Mouse (Mus musculus): ENCODE data around the gene Tbc1d30. TPM values are rescaled to one million over a fixed set of nuclear protein-coding genes. Genes with fewer than 3 reads are reported as not detected.
A peak's percentile ranks its signal among the peaks of the same experiment; 100 is the strongest.

Gene Tbc1d30
- polyA plus RNA-seq, 1 experiment: not detected

DNA sequence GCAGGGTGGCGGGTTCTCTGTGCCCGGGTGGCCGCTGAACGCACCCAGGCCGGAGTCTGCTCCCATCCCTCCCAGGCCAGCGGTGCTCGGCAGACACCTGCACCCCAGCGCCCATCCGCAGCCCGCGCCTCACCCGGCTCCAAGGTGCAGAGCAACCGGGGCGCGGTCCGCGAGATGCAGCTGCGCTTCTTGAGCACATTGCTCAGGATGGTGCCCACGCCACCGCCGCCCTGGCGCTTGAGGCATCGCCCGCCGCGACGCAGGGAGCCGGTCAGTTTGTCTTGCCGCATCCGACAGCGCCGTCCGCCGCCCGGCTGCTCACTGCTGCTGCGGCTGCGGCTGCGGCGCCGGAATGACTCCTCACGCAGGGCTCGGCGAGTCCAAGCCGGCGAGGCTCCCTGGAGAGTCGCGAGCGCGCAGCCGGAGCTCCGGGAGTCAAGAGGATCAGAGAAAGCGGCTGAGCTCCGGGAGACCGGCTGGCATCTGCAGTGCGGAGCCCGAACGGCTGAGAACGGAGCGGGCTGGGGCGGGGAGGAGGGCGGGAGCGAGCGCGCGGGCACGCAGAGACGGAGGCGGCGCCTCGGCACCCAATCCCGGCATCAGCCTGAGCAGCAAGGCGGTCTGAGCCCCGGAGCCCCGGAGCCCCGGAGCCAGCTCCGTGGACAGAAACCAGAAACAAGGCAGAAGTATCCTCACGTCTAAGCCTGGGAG, 40.4 kb downstream of the Tbc1d30 start:
- Histone ChIP-seq H3K4me3 (ENCODE audit: insufficient read depth, low read depth, low read length) (peak overlapping the region; percentile 75), H3K4me1 (ENCODE audit: control insufficient read depth, insufficient read depth, low read length) (peaks cover 17% of the 10 kb centered on the region), H3K27ac (ENCODE audit: insufficient read depth, low read depth, low read length) (peak overlapping the region; percentile 95)
- WGBS: under 1% methylated on average over 77 of the region's 77 CpGs
- TF ChIP-seq CTCF (IDR thresholded peaks at IDR 0.05; ENCODE audit: insufficient read depth, low read depth, low read length) (no peak), POLR2A (IDR thresholded peaks at IDR 0.05; ENCODE audit: insufficient read depth, low read depth, low read length) (peak; percentile 91)

DNA sequence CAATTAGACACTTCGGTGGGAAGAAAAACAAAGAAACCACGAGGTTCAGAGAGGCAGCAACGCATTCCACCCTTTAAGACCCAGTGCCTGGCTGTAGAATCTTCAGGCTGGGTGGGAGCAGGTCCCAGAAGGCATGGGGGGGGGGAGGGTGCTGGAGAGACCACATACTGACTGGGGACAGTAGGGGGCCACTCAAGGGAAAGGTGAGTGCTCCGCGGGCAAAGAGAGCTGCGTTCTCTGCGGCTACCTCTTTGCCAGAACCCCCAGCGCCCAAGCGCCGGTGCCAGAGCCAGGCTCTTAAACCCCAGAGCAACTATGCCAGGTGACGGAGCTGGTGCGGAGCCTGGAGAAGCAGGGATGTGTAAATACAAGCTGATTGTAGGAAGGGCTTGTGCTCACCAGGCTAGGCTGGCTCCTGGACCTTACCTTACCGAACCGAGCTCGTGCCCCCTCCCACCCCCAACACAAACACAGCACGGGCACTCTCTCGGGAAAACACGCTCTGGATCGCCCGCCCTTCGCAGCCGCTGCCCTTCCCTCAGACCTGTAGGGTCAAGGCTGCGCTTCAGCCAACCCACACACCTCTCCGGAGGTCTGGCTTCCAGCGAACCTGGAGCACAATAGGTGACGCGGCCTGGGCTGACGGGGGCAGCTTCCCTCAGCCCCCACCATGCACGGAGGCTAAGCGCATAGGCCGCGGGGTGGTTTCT, 41.1 kb downstream of the Tbc1d30 start:
- WGBS: 1% methylated on average over 32 of the region's 32 CpGs
- H3K4me3 ChIP-seq (ENCODE audit: insufficient read depth, low read depth, low read length): peak overlapping the region; percentile 75
- peak overlapping the region; percentile 95 for H3K27ac ChIP-seq (ENCODE audit: insufficient read depth, low read depth, low read length)
- H3K4me1 ChIP-seq (ENCODE audit: control insufficient read depth, insufficient read depth, low read length): peaks cover 12% of the 10 kb centered on the region
- TF ChIP-seq CTCF (IDR thresholded peaks at IDR 0.05; ENCODE audit: insufficient read depth, low read depth, low read length): no peak
- no peak for TF ChIP-seq POLR2A (IDR thresholded peaks at IDR 0.05; ENCODE audit: insufficient read depth, low read depth, low read length)

DNA sequence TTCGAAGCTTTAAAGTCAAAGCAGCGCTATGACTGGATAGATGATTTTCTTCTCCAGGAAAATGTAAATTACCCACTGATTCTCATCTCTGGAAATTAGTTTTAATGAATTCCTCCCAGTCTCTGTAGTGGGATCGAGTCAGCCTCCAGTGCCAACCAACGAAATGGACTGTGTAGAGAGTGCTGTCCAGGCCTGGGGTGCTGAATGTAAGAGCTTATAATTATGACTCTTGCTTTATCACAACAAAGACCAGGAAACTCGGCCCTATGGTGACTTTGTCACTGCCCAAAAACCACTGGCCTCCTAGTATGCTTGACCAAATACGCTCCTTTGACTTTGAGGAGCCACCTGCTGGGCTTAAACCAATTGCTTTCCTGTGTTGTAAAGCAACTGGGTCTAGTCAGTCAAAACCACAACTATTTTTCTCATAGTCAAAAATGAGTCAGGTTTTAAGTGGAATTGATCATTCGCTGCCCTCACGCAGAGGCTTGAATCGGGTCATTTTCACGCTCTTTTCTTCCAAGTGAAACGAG, 41.9 kb downstream of the Tbc1d30 start:
- TF ChIP-seq POLR2A (IDR thresholded peaks at IDR 0.05; ENCODE audit: insufficient read depth, low read depth, low read length) (no peak), CTCF (IDR thresholded peaks at IDR 0.05; ENCODE audit: insufficient read depth, low read depth, low read length) (no peak)
- 43% methylated on average over 11 of the region's 11 CpGs for WGBS
- H3K4me3 ChIP-seq (ENCODE audit: insufficient read depth, low read depth, low read length): no peak overlapping the region
- H3K27ac ChIP-seq (ENCODE audit: insufficient read depth, low read depth, low read length): no peak overlapping the region
- peaks cover 9% of the 10 kb centered on the region for H3K4me1 ChIP-seq (ENCODE audit: control insufficient read depth, insufficient read depth, low read length)

DNA sequence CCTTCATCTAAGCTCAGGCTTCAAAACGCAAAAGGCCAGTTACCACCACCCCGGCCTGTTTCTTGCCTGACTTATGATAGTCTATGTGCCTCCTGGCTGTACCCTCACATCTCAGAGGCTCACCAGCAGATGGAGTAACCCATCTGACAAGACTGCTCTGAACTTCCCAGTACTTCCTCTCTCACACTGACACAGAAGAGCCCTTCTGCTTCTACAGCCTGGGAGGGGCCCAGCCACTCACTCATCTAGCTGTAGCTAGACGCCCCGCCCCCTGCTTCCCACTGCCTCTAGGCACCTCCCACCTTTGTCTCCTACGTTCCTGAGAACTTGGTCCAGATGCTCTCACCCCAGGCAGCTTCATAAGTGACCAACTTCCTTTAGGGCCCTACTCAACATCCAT, 45.6 kb downstream of the Tbc1d30 start:
- Histone ChIP-seq H3K27ac (ENCODE audit: insufficient read depth, low read depth, low read length) (no peak overlapping the region), H3K4me1 (ENCODE audit: control insufficient read depth, insufficient read depth, low read length) (0 out of 2 replicates have a peak, but pooled peaks cover 2% of the 10 kb centered on the region), H3K4me3 (ENCODE audit: insufficient read depth, low read depth, low read length) (no peak overlapping the region)
- WGBS: 38% methylated on average over 5 of the region's 5 CpGs
- TF ChIP-seq POLR2A (IDR thresholded peaks at IDR 0.05; ENCODE audit: insufficient read depth, low read depth, low read length) (no peak), CTCF (IDR thresholded peaks at IDR 0.05; ENCODE audit: insufficient read depth, low read depth, low read length) (no peak)

DNA sequence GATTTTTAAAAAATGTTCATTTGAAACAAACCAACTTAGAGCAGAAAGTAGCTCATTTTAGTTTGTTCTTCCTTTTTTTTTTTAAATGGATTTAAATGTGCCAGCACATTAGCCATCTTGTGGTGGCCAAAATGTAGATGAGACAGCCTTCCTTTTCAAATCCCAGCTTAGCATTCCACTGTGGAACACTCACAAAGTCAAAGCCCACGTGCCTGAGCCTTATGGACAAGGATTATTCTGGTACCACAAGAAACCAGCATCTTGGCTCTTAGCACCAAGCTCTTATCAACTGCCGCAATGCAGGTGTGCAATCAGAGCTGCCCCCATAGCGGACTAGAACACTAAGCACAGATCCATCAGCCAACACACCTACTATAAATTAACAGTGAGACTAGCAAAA, 47.5 kb downstream of the Tbc1d30 start:
- Histone ChIP-seq H3K27ac (ENCODE audit: insufficient read depth, low read depth, low read length) (no peak overlapping the region), H3K4me1 (ENCODE audit: control insufficient read depth, insufficient read depth, low read length) (no peaks in the 10 kb centered on the region), H3K4me3 (ENCODE audit: insufficient read depth, low read depth, low read length) (no peak overlapping the region)
- TF ChIP-seq POLR2A (IDR thresholded peaks at IDR 0.05; ENCODE audit: insufficient read depth, low read depth, low read length) (no peak), CTCF (IDR thresholded peaks at IDR 0.05; ENCODE audit: insufficient read depth, low read depth, low read length) (no peak)
- 77% methylated on average over 3 of the region's 3 CpGs for WGBS

DNA sequence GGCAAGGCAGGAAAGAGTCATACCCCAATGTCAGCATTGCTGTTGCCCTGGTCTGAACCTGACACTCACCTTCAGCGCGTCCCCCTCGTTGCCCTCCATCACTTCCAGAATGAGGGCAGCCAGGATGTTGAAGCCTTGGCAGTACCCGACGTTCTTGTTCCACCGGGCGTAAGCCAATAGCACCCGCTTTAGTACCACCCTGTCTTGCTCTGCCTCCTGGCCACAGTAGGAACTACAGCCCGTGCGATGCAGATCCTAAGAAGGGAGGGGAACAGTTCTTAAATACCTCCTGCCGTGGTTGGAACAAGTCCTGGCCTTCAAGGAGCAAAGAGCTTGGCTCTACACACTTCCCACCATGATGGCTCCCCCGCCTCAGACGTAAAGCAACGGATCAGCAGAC, 49.2 kb downstream of the Tbc1d30 start:
- H3K4me3 ChIP-seq (ENCODE audit: insufficient read depth, low read depth, low read length): no peak overlapping the region
- H3K27ac ChIP-seq (ENCODE audit: insufficient read depth, low read depth, low read length): no peak overlapping the region
- peaks cover 10% of the 10 kb centered on the region for H3K4me1 ChIP-seq (ENCODE audit: control insufficient read depth, insufficient read depth, low read length)
- TF ChIP-seq POLR2A (IDR thresholded peaks at IDR 0.05; ENCODE audit: insufficient read depth, low read depth, low read length): no peak
- no peak for TF ChIP-seq CTCF (IDR thresholded peaks at IDR 0.05; ENCODE audit: insufficient read depth, low read depth, low read length)
- WGBS: 85% methylated on average over 14 of the region's 14 CpGs

DNA sequence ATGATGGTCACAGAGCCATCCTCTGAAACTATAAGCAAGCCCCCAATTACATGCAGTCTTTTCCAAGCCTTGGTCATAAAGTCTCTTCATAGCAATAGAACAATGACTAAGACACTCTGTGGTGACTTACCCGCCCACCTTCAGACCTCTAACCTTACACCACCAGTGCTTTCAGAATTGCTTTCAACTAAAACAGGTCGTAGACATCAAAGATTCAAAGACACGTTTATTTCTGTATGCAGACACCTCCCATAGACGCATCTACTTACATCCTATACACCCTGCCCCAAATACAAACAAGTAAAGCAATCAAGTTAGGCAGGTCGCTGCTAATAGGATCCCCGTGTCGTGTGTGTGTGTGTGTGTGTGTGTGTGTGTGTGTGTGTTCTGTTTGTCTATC, 50.4 kb downstream of the Tbc1d30 start:
- H3K4me3 ChIP-seq (ENCODE audit: insufficient read depth, low read depth, low read length): no peak overlapping the region
- peaks cover 11% of the 10 kb centered on the region for H3K4me1 ChIP-seq (ENCODE audit: control insufficient read depth, insufficient read depth, low read length)
- H3K27ac ChIP-seq (ENCODE audit: insufficient read depth, low read depth, low read length): no peak overlapping the region
- TF ChIP-seq POLR2A (IDR thresholded peaks at IDR 0.05; ENCODE audit: insufficient read depth, low read depth, low read length) (no peak), CTCF (IDR thresholded peaks at IDR 0.05; ENCODE audit: insufficient read depth, low read depth, low read length) (no peak)
- WGBS: 90% methylated on average over 7 of the region's 7 CpGs

DNA sequence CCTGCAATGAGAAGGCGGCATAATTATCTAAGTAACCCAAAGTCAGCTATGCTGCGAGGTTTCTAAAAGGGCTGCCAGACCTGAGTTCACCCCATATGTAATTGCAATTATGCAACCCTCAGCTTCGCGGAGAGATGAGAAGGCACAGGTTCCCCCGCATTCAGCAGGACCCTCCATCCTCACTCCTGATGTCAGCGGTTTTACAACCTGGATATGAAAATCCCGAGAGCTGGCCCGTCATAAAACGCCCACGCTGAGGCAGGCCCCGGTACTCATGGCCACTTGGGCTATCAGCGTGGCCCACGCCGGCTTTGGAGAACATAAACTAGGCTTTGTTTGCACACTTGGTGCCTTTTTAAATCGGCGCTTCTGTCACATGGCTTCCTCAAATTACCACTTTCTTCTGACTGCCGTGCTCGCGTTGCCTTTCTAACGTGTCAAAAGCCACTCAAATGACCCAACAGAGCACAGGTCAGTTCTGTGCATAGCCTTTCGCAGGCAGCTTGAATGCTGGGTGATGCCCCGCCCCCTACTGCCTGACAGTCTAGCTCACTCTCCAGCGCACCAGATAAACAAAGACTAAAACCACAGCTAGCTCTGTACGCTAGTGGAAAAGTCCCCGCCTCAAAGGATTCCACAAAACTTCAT, 53.9 kb downstream of the Tbc1d30 start:
- Histone ChIP-seq H3K27ac (ENCODE audit: insufficient read depth, low read depth, low read length) (no peak overlapping the region), H3K4me1 (ENCODE audit: control insufficient read depth, insufficient read depth, low read length) (peaks cover 14% of the 10 kb centered on the region), H3K4me3 (ENCODE audit: insufficient read depth, low read depth, low read length) (peak overlapping the region; percentile 31)
- WGBS: 26% methylated on average over 25 of the region's 25 CpGs
- TF ChIP-seq CTCF (IDR thresholded peaks at IDR 0.05; ENCODE audit: insufficient read depth, low read depth, low read length): 0 out of 2 replicates have a peak, but pooled peaks have one; percentile 19
- no peak for TF ChIP-seq POLR2A (IDR thresholded peaks at IDR 0.05; ENCODE audit: insufficient read depth, low read depth, low read length)

Data from olfactory bulb, adult 2 months (tissue).